Mouse (Mus musculus) midbrain, embryonic 15.5 days (tissue): ENCODE data around the gene Mrps34. TPM values are rescaled to one million over a fixed set of nuclear protein-coding genes. Genes with fewer than 3 reads are reported as not detected.

Experiments used
- ATAC-seq: fragments of 200-750 bp; cut with Nextera tagmentation; replicated peaks from 2 replicates; pipeline ENCODE4 v1.8.0; 2017; ENCODE audit warnings: moderate TSS enrichment
- H3K27ac ChIP-seq: fragments of 300-500 bp; sonication (generic); 2 replicates; pipeline ENCODE4 v1.5.1; 2015; ENCODE audit warnings: mild to moderate bottlenecking, inconsistent platforms
- H3K27me3 ChIP-seq: fragments of 300-500 bp; sonication (generic); replicated peaks from 2 replicates; pipeline ENCODE4 v1.6.1; 2015; ENCODE audit warnings: inconsistent platforms
- H3K36me3 ChIP-seq: fragments of 300-500 bp; sonication (generic); replicated peaks from 2 replicates; pipeline ENCODE4 v1.6.1; 2015; ENCODE audit warnings: inconsistent platforms
- H3K4me1 ChIP-seq: fragments of 300-500 bp; sonication (generic); 2 replicates; pipeline ENCODE4 v1.6.1; 2015; ENCODE audit warnings: inconsistent platforms
- H3K4me2 ChIP-seq: fragments of 300-500 bp; sonication (generic); 2 replicates; pipeline ENCODE4 v1.6.1; 2015; ENCODE audit warnings: inconsistent platforms, mild to moderate bottlenecking, moderate library complexity
- H3K4me3 ChIP-seq: fragments of 300-500 bp; sonication (generic); 2 replicates; pipeline ENCODE4 v1.5.1; 2015; ENCODE audit warnings: mild to moderate bottlenecking, inconsistent platforms
- H3K9ac ChIP-seq: fragments of 300-500 bp; sonication (generic); 2 replicates; pipeline ENCODE4 v1.6.1; 2015; ENCODE audit warnings: mild to moderate bottlenecking, inconsistent platforms
- H3K9me3 ChIP-seq: fragments of 300-500 bp; sonication (generic); 2 replicates; pipeline ENCODE4 v1.6.1; 2016; ENCODE audit warnings: inconsistent platforms
- WGBS: fragments of 180-500 bp; shearing (Covaris S2); methylation state at CpG from one replicate; pipeline ENCODE4 v1.1.7; 2015; ENCODE audit warnings: mixed read lengths; 5-methylcytosine and 5-hydroxymethylcytosine counted together
- polyA plus RNA-seq: library from polyadenylated mRNA; unstranded; fragments of >200 nt; fragmentation: Nextera tagmentation; extraction: Ambion mirVana; gene quantifications from 2 replicates; pipeline ENCODE4 v1.2.1, GENCODE M21; 2015

Mrps34 gene
- polyA plus RNA-seq, 1 experiment from 2014 or later: 78.9 TPM

DNA sequence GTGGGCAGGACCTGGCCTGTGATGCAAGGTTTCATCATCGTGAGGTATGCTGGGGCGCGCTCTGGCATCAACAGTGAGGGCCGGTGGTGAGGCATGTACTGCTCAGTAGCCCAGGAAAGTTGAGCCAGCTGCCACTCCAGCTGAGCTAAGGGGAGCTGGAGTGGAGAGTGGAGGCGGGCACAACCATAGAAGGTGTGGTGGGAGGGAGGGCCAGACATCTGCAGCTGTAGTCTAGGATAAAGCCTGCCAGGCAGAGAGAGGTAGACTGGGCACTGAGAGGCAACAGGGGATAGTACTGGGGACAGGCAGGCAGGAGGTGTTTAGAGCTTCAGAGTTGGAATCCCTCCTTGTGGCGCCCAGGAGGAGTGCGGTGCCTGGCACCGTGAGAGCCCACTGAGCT, 34.8 kb upstream of the Mrps34 start:
- no peaks in the 10 kb centered on the region for H3K27me3 ChIP-seq
- no peak overlapping the region for H3K27ac ChIP-seq
- no peaks in the 10 kb centered on the region for H3K4me1 ChIP-seq
- peaks cover 8% of the 10 kb centered on the region; the same call in 1 of the 2 replicates for H3K36me3 ChIP-seq
- H3K9me3 ChIP-seq: no peaks in the 10 kb centered on the region
- H3K9ac ChIP-seq: no peak overlapping the region
- no peak overlapping the region for H3K4me3 ChIP-seq
- no peak overlapping the region for H3K4me2 ChIP-seq
- no peak for ATAC-seq
- WGBS: 92% methylated on average over 8 of the region's 8 CpGs

DNA sequence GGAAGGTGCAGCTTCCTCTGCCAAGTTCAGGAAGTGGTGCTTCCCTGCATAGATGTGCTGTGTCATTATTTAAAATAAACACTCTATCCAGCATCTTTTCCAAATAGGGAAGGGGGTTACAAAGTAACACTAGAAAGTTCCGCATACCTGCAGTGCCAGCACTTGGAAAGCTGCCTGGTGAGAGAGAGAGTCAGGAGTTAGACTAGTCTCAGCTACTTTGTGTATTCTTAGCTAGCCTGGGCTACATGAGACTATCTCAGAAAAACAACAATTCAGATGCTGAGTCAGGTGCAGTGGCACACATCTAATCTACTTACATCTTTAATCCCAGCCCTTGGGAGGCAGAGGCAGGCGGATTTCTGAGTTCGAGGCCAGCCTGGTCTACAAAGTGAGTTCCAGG, 33.1 kb upstream of the Mrps34 start:
- Histone ChIP-seq H3K4me3 (no peak overlapping the region), H3K36me3 (peaks cover 14% of the 10 kb centered on the region; the same call in 1 of the 2 replicates), H3K27me3 (no peaks in the 10 kb centered on the region), H3K9me3 (no peaks in the 10 kb centered on the region), H3K27ac (no peak overlapping the region), H3K9ac (no peak overlapping the region), H3K4me2 (no peak overlapping the region), H3K4me1 (no peaks in the 10 kb centered on the region)
- WGBS: 95% methylated on average over 3 of the region's 3 CpGs
- ATAC-seq: no peak

DNA sequence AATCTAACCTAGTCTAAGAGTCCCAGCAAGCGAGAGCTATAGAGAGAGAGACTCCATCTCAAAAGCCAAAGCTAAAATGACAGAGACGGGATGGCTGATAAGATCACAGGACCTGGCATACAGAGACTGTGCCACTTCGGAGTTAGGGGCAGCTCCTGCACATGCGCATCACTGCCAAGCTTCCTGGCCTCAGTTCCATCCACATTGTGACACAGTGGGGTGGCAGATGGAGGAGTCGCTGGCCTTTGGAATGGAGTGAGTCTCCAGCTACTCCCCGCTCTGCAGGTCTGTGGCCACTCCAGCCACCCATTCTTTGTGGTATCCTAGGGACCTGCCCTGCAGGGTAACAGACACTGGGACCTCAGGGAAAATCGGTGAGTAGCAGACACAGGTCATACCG, 29.1 kb upstream of the Mrps34 start, which contains the start of gene Igfals:
TSS of gene Igfals (plus strand) at position 222 of the 400 bp plus-strand sequence.
- Histone ChIP-seq H3K4me1 (no peaks in the 10 kb centered on the region), H3K36me3 (0 out of 2 replicates have a peak, but pooled peaks cover 14% of the 10 kb centered on the region), H3K27ac (no peak within 1 kb of the TSS), H3K4me3 (no peak within 1 kb of the TSS), H3K27me3 (no peaks in the 10 kb centered on the region), H3K4me2 (no peak within 1 kb of the TSS), H3K9me3 (no peaks in the 10 kb centered on the region), H3K9ac (no peak within 1 kb of the TSS)
- 90% methylated on average over 8 of the region's 8 CpGs for WGBS
- no peak for ATAC-seq

DNA sequence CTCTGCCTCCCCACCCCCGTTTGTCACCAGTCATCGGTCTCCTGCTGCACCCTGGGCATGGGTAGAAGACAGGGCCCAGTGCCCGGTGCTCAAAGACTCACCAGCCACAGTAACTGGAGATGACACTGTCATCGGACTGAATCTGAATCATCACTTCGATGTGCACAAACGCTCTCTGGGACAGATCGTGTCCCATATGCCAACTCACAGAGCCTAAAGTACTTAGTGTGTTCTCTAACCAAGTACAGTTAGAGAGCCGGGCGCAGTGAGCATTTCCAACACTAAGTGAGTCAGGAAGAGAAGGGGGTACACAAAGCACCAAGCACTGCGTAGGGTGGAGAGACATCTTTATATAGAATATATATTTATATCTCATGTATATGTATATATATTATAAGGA, 27.0 kb upstream of the Mrps34 start:
- no peak for ATAC-seq
- Histone ChIP-seq H3K9me3 (no peaks in the 10 kb centered on the region), H3K36me3 (0 out of 2 replicates have a peak, but pooled peaks cover 5% of the 10 kb centered on the region), H3K4me3 (no peak overlapping the region), H3K4me1 (no peaks in the 10 kb centered on the region), H3K27me3 (no peaks in the 10 kb centered on the region), H3K4me2 (no peak overlapping the region), H3K27ac (no peak overlapping the region), H3K9ac (no peak overlapping the region)
- WGBS: 95% methylated on average over 10 of the region's 10 CpGs

DNA sequence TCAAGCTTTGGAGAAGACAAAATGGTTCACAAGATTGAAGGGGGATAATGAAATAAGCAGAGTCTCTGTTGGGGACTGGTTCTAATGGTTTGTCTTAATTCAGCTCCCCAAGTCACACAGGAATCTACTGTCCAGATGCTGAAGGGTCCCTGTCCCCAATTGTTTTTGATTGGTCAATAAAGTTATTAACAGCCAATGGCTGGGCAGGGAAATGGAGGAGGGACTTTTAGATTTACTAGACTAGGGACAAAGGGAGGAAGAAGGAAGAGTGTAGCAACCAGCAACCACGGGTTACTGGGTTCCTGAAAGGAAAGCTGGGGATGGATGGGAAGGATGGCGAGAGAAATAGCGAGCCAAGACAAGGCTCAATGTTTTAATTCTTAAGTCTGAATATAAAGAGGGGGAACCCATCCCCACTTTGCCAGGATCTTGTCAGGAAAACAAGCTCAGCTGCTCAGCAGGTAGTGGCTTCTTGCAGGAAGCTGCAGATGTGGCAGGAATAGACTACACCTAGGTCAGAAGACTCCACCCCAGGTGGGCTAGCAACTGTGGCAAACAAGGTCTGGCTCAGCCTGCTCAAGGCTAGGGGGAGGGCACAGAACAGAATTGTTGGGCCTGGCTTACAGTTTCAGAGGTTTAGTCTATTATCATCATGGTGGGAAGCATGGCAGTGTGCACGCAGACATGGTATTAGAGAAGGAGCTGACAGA, 21.1 kb upstream of the Mrps34 start:
- Histone ChIP-seq H3K4me3 (no peak overlapping the region), H3K27ac (no peak overlapping the region), H3K9me3 (no peaks in the 10 kb centered on the region), H3K36me3 (no peaks in the 10 kb centered on the region), H3K4me2 (no peak overlapping the region), H3K27me3 (no peaks in the 10 kb centered on the region), H3K9ac (no peak overlapping the region), H3K4me1 (no peaks in the 10 kb centered on the region)
- WGBS: 53% methylated on average over 4 of the region's 4 CpGs
- ATAC-seq: no peak

DNA sequence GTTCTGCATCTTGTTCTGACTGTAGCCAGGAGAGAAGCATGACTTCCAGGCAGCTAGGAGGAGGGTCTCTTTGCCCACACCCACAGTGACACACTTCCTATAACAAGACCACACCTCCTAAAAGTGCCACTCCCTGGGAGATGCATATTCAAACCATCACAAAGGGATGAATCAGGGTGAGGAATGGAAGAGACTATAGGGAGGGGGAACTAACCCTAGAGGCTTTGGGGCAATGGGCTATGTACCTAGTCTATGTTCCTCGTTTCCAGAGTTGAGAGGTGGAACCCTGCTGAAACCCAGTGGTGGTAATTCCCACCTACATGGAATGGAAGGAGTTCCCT, 20.5 kb upstream of the Mrps34 start:
- Histone ChIP-seq H3K27ac (no peak overlapping the region), H3K4me3 (no peak overlapping the region), H3K4me2 (no peak overlapping the region), H3K9ac (no peak overlapping the region), H3K9me3 (no peaks in the 10 kb centered on the region), H3K36me3 (no peaks in the 10 kb centered on the region), H3K4me1 (no peaks in the 10 kb centered on the region), H3K27me3 (no peaks in the 10 kb centered on the region)
- 40% methylated on average over 1 of the region's 1 CpGs for WGBS
- no peak for ATAC-seq

DNA sequence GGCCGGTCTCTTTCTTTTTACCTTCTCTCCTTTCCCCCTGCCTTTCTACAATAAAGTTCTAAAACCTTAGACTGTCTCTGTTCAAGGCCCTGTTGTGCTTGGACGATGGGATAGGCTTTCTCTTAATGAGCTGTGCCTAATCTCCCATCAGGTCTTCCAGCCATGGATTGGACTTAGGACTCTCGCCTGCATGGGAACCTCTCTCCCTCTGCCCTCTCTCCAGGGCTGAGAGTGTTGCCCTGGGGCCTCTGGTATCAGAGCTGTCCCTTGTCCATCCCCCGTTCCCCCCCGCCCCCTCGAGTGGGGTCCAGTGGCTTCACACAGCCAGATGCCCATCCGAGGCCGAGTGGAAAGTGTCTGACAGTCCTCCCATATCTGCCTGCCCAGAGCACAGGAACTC, 19.9 kb upstream of the Mrps34 start:
- Histone ChIP-seq H3K4me1 (no peaks in the 10 kb centered on the region), H3K36me3 (no peaks in the 10 kb centered on the region), H3K9me3 (no peaks in the 10 kb centered on the region), H3K9ac (no peak overlapping the region), H3K4me3 (no peak overlapping the region), H3K27me3 (no peaks in the 10 kb centered on the region), H3K27ac (no peak overlapping the region), H3K4me2 (no peak overlapping the region)
- ATAC-seq: no peak
- WGBS: 82% methylated on average over 8 of the region's 8 CpGs

DNA sequence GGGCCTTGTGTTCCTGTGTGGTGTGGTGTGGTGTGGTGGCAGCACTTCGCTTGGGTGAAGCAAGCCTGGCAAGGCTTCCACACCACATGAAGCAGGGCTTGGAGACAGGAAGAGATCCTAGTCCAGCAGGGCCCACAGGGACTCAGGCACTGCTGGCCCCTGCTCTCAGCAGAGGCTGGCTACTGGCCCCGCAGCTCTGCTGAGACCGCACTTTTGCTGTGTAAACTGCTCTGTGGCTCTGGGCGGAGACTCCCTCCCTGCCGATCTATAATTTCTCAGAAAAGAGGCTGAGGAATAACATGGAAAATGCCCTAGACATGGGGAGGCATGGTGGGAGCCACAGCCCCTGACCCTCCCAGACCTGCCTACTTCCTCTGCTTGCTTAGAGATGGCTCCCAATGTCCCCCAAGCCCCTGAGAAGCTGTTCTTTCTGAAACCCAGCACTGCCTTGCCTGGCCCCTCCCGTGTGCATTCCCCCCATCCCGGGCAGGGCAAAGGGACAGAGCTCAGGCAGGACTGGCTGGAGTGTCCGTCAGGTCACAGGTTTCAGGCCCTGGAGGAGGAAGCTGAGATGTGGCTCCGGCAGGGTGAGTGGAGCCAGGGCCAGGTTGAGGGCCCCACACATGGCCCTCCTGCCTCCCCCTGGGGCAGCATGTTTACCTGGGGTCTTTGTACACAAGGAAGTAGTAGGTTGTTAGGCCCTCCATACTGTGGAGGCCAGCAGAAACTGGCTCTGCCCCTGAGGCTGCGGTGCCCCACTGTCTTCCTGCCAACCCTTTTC, 17.4 kb upstream of the Mrps34 start:
- no peak overlapping the region for H3K4me2 ChIP-seq
- H3K36me3 ChIP-seq: no peaks in the 10 kb centered on the region; the same call in 1 of the 2 replicates
- no peaks in the 10 kb centered on the region for H3K27me3 ChIP-seq
- no peaks in the 10 kb centered on the region for H3K9me3 ChIP-seq
- 0 out of 2 replicates have a peak overlapping the region, but pooled peaks have one; percentile 6 for H3K9ac ChIP-seq
- H3K4me1 ChIP-seq: no peaks in the 10 kb centered on the region
- no peak for ATAC-seq
- no peak overlapping the region for H3K27ac ChIP-seq
- WGBS: 67% methylated on average over 10 of the region's 10 CpGs
- no peak overlapping the region for H3K4me3 ChIP-seq

DNA sequence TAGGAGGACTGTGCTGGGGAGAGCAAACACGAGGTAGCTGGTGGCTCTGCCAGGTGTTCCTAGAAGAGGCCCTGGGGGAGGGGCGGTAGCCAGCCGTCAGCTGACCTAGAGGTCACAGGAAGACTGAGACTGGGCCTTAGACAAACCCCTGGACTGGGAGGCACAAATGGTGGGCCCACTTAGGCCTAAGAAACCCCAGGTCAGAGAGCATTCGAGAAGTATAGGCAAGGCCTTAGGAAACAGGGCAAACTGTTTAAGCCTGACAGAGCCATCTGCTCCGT, 16.9 kb upstream of the Mrps34 start:
- no peak overlapping the region for H3K4me2 ChIP-seq
- no peak overlapping the region for H3K9ac ChIP-seq
- H3K4me1 ChIP-seq: no peaks in the 10 kb centered on the region
- ATAC-seq: no peak
- H3K27ac ChIP-seq: no peak overlapping the region
- peaks cover under 1% of the 10 kb centered on the region; the same call in 1 of the 2 replicates for H3K36me3 ChIP-seq
- H3K4me3 ChIP-seq: no peak overlapping the region
- WGBS: 47% methylated on average over 5 of the region's 5 CpGs
- H3K27me3 ChIP-seq: no peaks in the 10 kb centered on the region
- H3K9me3 ChIP-seq: no peaks in the 10 kb centered on the region

DNA sequence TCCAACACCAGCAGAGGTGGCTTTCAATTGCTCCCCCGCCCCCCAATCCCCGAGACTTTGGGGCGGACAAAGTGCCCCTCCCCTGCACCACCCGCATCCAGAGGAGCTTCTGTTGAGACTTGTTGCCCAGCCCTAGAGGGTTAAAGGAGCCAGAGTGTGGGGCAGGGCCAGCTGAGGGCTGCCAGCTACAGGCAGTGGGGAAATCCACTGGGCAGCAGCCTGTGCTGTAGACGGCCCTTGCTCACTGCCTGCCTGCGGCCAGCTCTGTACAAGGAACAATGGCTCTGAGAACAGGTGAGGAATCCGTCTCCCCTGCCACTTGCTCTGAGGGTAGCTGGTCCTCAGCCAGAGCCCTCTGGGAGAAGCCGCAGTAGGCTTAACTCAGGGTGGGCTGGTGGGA, 16.4 kb upstream of the Mrps34 start:
- Histone ChIP-seq H3K9me3 (no peaks in the 10 kb centered on the region), H3K36me3 (peaks cover 5% of the 10 kb centered on the region; the same call in 1 of the 2 replicates), H3K4me3 (no peak overlapping the region), H3K4me2 (no peak overlapping the region), H3K9ac (no peak overlapping the region), H3K27ac (no peak overlapping the region), H3K27me3 (no peaks in the 10 kb centered on the region), H3K4me1 (no peaks in the 10 kb centered on the region)
- ATAC-seq: no peak
- 69% methylated on average over 8 of the region's 8 CpGs for WGBS

DNA sequence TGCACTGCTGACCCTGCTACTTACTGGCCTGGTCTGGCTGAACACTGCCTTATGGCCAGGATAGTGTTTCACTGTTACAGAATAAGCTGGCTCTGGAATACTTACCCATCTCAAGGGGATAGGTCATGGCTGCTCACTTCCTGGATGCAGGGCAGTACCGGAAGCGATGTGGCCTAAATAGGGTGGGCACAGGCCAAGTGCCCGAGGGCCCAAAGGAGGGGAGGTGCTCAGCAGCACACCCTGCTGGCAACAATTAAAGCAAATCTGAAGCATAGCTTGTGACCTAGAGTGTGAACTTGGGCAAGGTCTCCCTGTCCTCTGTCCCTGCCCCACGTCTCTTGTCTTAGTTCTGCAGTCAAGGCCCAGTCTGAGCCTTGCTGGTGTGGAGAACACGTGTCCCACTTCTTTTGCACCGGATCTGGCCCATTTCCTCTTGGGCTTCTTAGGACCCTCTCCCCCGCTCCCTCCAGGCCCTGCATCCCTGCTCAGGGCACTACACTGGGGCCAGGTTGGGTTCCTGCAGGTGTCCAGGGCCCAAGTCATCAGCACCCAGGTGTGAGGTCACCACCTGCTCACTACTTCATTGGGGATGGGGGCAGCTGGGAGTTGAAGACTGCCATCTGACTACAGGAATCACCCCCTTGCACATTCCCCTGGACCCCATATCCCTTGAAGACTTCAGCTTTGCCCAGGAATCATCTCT, 13.0 kb upstream of the Mrps34 start:
- Histone ChIP-seq H3K27me3 (no peaks in the 10 kb centered on the region), H3K36me3 (peaks cover 10% of the 10 kb centered on the region; the same call in 1 of the 2 replicates), H3K4me1 (peaks cover 12% of the 10 kb centered on the region), H3K4me2 (no peak overlapping the region), H3K9me3 (no peaks in the 10 kb centered on the region), H3K4me3 (no peak overlapping the region), H3K9ac (no peak overlapping the region), H3K27ac (no peak overlapping the region)
- no peak for ATAC-seq
- 49% methylated on average over 7 of the region's 7 CpGs for WGBS

DNA sequence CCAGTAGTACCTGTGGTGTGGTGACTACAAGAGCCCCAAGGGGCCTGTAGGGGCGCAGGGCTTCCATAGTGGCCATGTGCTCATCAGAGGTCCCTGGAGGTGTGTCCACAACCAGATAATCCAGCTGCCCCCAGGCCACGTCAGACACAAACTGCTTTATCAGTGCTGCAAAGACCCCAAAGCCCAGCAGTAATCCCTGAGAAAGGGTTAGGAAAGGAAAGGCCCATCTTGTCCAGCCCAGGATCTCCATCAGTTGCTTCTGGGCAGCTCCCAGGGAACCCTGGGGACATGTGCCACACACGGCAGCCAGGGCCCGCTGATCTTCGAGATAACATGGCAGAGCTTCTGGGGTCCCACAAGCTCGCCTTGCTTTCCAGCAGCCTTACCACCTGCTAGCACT, 10.5 kb upstream of the Mrps34 start:
- no peak overlapping the region for H3K9ac ChIP-seq
- no peak for ATAC-seq
- H3K27me3 ChIP-seq: no peaks in the 10 kb centered on the region
- H3K4me1 ChIP-seq: peaks cover 31% of the 10 kb centered on the region
- H3K4me2 ChIP-seq: no peak overlapping the region
- H3K36me3 ChIP-seq: peaks cover 10% of the 10 kb centered on the region; the same call in 1 of the 2 replicates
- no peaks in the 10 kb centered on the region for H3K9me3 ChIP-seq
- H3K27ac ChIP-seq: no peak overlapping the region
- no peak overlapping the region for H3K4me3 ChIP-seq
- WGBS: 83% methylated on average over 6 of the region's 6 CpGs
